Comparison of ENCODE assay signal across 9 mouse cellular contexts in the genomic region with DNA sequence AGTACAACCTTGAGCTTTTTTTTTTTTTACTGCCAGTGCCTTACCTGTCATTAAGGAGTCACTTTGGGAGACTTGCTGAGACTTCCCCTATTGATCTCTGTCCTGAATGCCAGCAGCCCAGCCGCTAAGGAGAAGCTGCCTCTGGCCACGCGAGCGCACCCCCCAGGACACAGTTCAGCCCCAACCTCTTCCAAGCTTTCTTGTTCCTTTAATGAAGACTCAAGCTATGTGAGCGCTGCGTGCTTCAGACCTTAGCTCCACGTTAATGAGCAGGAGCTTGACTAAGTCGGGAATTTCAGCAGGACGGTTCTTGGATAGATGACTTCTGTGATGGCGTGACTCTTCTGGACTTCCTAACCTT. TPM values are rescaled to one million over a fixed set of nuclear protein-coding genes. Genes with fewer than 3 reads are reported as not detected.
DNase-seq lines count a peak whose midpoint lies in the region; ATAC-seq and TF ChIP-seq lines count a peak whose summit lies in the region.
"Had no signal": no experiment of that assay in that cellular context is flagged by ENCODE, and none has a peak within 500 bp of the region (broad histone marks: within the 10 kb centered on the region; RNA-seq: fewer than 3 reads in every experiment).

No protein-coding gene starts in this region.

- DNase-seq in gastrocnemius, adult 2 months, result no peak
- no peak for DNase-seq in gastrocnemius, postnatal 10 days
- DNase-seq in hindbrain, embryonic 14.5 days (ENCODE audit: low spot score), result no peak
- peak; percentile 24 for DNase-seq in midbrain, embryonic 10.5 days (ENCODE audit: low spot score)
- no peak for DNase-seq in c-Kit-positive CD71-positive TER-119-positive erythroid progenitor cells, embryonic 14.5 days (ENCODE audit: low spot score)
- no peak for DNase-seq in thymus, postnatal 14 days
- DNase-seq in right cerebral cortex, postnatal 4 days, result no peak
- DNase-seq: thymus, postnatal 36 days had no signal

- H3K4me2 ChIP-seq in hindbrain, embryonic 14.5 days (replicated peaks), result peak overlapping the region; percentile 17

- peaks cover 3% of the 10 kb centered on the region; the same call in 1 of the 2 replicates for H3K27me3 ChIP-seq in hindbrain, embryonic 14.5 days (ENCODE audit: control insufficient read depth, insufficient read depth, low read length)
- no peaks in the 10 kb centered on the region; the same call in 1 of the 2 replicates for H3K27me3 ChIP-seq in midbrain, embryonic 10.5 days (ENCODE audit: low read depth, poor library complexity, severe bottlenecking)

- no peaks in the 10 kb centered on the region for H3K9me3 ChIP-seq in hindbrain, embryonic 14.5 days (ENCODE audit: control insufficient read depth, low read length)
- no peaks in the 10 kb centered on the region for H3K9me3 ChIP-seq in midbrain, embryonic 10.5 days (replicated peaks)

- intact Hi-C loops in gastrocnemius, adult 2 months (cut with DNase I), result no loop called here

- TF ChIP-seq CTCF in gastrocnemius, adult 2 months (IDR thresholded peaks at IDR 0.05), result no peak

- H3K4me1 ChIP-seq in hindbrain, embryonic 14.5 days (replicated peaks; ENCODE audit: control insufficient read depth, insufficient read depth, low read length), result no peaks in the 10 kb centered on the region
- H3K4me1 ChIP-seq in midbrain, embryonic 10.5 days, result peaks cover 11% of the 10 kb centered on the region

- H3K27ac ChIP-seq in gastrocnemius, adult 2 months, result no peak overlapping the region
- H3K27ac ChIP-seq in hindbrain, embryonic 14.5 days, result no peak overlapping the region
- H3K27ac ChIP-seq in midbrain, embryonic 10.5 days (replicated peaks), result peak overlapping the region; percentile 64; the same call in 1 of the 2 replicates

- peak overlapping the region; percentile 43 for H3K4me3 ChIP-seq in gastrocnemius, adult 2 months
- no peak overlapping the region for H3K4me3 ChIP-seq in hindbrain, embryonic 14.5 days (replicated peaks; ENCODE audit: low read length)
- peak overlapping the region; percentile 34 for H3K4me3 ChIP-seq in midbrain, embryonic 10.5 days

- WGBS in hindbrain, embryonic 14.5 days, result 24% methylated on average over 10 of the region's 10 CpGs
- WGBS in midbrain, embryonic 10.5 days, result 20% methylated on average over 10 of the region's 10 CpGs

- no peaks in the 10 kb centered on the region for H3K36me3 ChIP-seq in hindbrain, embryonic 14.5 days (replicated peaks; ENCODE audit: control insufficient read depth, insufficient read depth)
- no peaks in the 10 kb centered on the region for H3K36me3 ChIP-seq in midbrain, embryonic 10.5 days

- peak; percentile 45 for ATAC-seq in common myeloid progenitor, adult 5-6 weeks (replicated peaks; ENCODE audit: low read depth, poor library complexity, severe bottlenecking)
- ATAC-seq in hindbrain, embryonic 14.5 days (ENCODE audit: low FRiP score), result no peak

- H3K9ac ChIP-seq in hindbrain, embryonic 14.5 days, result no peak overlapping the region

RNA-seq across cellular contexts. Expression of gene Bbs10, which starts 37.9 kb away (rescaled TPM):
- total RNA-seq in gastrocnemius, adult 2 months (2021), result 1 to 10 TPM; 1.1 to 2.4 TPM
- total RNA-seq in gastrocnemius, postnatal 10 days (2021), result 1 to 10 TPM; 2.2 to 2.7 TPM
- 8.5 and 9.5 TPM in 2 replicates for total RNA-seq in common myeloid progenitor, adult 5-6 weeks (2017)
- polyA plus RNA-seq in hindbrain, embryonic 14.5 days (2014; fragmentation: Nextera tagmentation; extraction: Ambion mirVana), result 5.7 and 6.1 TPM in 2 replicates
- polyA plus RNA-seq in midbrain, embryonic 10.5 days (2016; fragmentation: Nextera tagmentation; extraction: Ambion mirVana), result 6.8 and 7.7 TPM in 2 replicates
